Mouse (Mus musculus) R1 (cell line): ENCODE measurements at regions not wholly inside any gene's neighbourhood (a gene's known extent, or its start where the extent isn't known, plus 50 kb on each side); places are given as distances from the start of the nearest gene placed in this dataset.

ENCODE experiments used
- DNase-seq: peaks from one replicate; pipeline ENCODE4 v3.0.0-alpha.2; 2018; ENCODE audit warnings: low read depth, low spot score

- peak; percentile 74 for DNase-seq
Measured at GRCm38 (mm10) chr5:93328059-93328458, 61.0 kb downstream of the Ccng2 start.

DNA sequence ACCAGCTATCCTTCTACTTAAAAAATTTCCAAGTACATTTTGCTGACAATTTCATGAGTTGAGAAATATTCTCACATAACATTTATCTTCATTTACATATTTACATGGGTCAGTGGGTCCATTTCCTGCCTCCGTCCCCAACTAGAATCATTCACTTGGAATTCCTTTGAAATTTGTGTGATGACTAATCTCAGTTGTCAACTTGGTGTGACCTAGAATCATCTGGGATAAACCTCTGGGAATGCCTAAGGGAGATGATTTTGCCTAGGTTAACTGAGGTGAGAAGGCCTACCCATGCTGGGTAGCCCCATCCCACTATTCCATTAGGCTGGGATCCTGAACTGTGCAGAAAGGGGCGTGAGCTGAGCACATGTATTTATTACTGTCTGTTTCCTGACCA lies 63.8 kb downstream of the Ccng2 start:
- DNase-seq = no peak

DNA sequence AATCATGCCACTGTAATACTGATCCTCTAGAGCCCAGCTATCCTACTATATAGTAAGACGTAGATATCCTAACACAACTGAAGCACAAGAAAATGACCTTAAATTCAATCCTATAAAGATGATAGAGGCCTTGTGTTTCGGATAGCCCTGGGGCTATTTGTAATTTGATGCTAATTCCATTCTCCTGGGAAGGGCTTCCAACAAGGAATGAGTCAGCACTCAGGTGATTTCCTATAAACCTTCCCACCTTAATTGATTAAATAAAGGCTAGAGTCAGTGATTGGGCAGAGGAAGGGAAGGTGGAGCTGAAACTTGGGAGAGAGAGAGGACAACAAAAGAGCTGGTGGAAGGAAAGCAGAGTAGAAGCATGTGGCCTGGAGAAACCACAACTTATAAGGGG lies 86.0 kb downstream of the Ccng2 start:
- peak; percentile 54 for DNase-seq
